32 mouse cellular contexts compared by ENCODE assay signal in genomic region chr11:77545261-77545660, GRCm38 (mm10). TPM values are rescaled to one million over a fixed set of nuclear protein-coding genes. Genes with fewer than 3 reads are reported as not detected.
"Had no signal": no experiment of that assay in that cellular context is flagged by ENCODE, and none has a peak within 500 bp of the region (broad histone marks: within the 10 kb centered on the region; RNA-seq: fewer than 3 reads in every experiment).

No protein-coding gene starts in this region.

- H3K4me3 ChIP-seq: left cerebral cortex, adult 2 months; limb, embryonic 12.5 days; limb, embryonic 15.5 days; lung, embryonic 15.5 days; megakaryocyte, embryonic 14.5 days; midbrain, embryonic 10.5 days; midbrain, embryonic 13.5 days; myocyte; neural tube, embryonic 13.5 days had no signal

- H3K27ac ChIP-seq: left cerebral cortex, adult 2 months; limb, embryonic 12.5 days; limb, embryonic 15.5 days; liver, embryonic 14.5 days; lung, embryonic 15.5 days; midbrain, embryonic 10.5 days; midbrain, embryonic 13.5 days; neural tube, embryonic 13.5 days had no signal

- DNase-seq: kidney, adult 18-20 months; kidney, adult 9 months; kidney, postnatal 10 days; kidney, postnatal 36 days; layer of hippocampus, postnatal 36 days; left cerebral cortex, postnatal 4 days; lung, adult 18-20 months; lung, postnatal 10 days; lung, postnatal 36 days; retina, postnatal 1 day; right cerebral cortex, postnatal 25 days; thymus, adult 18-20 months; thymus, postnatal 36 days had no signal

- H3K27me3 ChIP-seq: limb, embryonic 12.5 days; limb, embryonic 15.5 days; lung, embryonic 15.5 days; megakaryocyte, embryonic 14.5 days; midbrain, embryonic 13.5 days; neural tube, embryonic 13.5 days had no signal

- H3K9ac ChIP-seq: limb, embryonic 12.5 days; limb, embryonic 15.5 days; liver, embryonic 14.5 days; lung, embryonic 15.5 days; midbrain, embryonic 13.5 days; neural tube, embryonic 13.5 days had no signal

- H3K4me2 ChIP-seq: limb, embryonic 12.5 days; limb, embryonic 15.5 days; lung, embryonic 15.5 days; midbrain, embryonic 13.5 days; neural tube, embryonic 13.5 days had no signal

- ATAC-seq: midbrain, embryonic 13.5 days; midbrain, embryonic 16.5 days had no signal

- H3K4me1 ChIP-seq: limb, embryonic 12.5 days; limb, embryonic 15.5 days; lung, embryonic 15.5 days; megakaryocyte, embryonic 14.5 days; midbrain, embryonic 10.5 days; midbrain, embryonic 13.5 days; neural tube, embryonic 13.5 days had no signal

- H3K9me3 ChIP-seq: limb, embryonic 12.5 days; limb, embryonic 15.5 days; lung, embryonic 15.5 days; megakaryocyte, embryonic 14.5 days; midbrain, embryonic 10.5 days; midbrain, embryonic 13.5 days; neural tube, embryonic 13.5 days had no signal

RNA-seq across cellular contexts. Expression of gene Gm10392, which starts 26.3 kb away (rescaled TPM):
- total RNA-seq: layer of hippocampus, postnatal 10 days; layer of hippocampus, postnatal 36 days; left cerebral cortex, adult 2 months; left cerebral cortex, postnatal 14 days; left cerebral cortex, postnatal 4 days; monocyte, adult 5-6 weeks had no signal
- polyA plus RNA-seq: limb, embryonic 12.5 days; limb, embryonic 15.5 days; liver, embryonic 14.5 days; midbrain, embryonic 16.5 days; myocyte; small intestine, adult 2 months; stomach, embryonic 16.5 days; testis, adult 2 months; urinary bladder, adult 2 months had no signal

RNA-seq across cellular contexts. Expression of gene Trp53i13, which starts 29.5 kb away (rescaled TPM):
- total RNA-seq: monocyte, adult 5-6 weeks had no signal

RNA-seq across cellular contexts. Expression of gene Ankrd13b, which starts 55.8 kb away (rescaled TPM):
- total RNA-seq: monocyte, adult 5-6 weeks; neutrophil, adult 5-6 weeks had no signal
